Mouse (Mus musculus): ENCODE measurements around the gene Gm10491. TPM values are rescaled to one million over a fixed set of nuclear protein-coding genes. Genes with fewer than 3 reads are reported as not detected.

The Gm10491 gene
- polyA plus RNA-seq, 1 experiment from 2014 or later = not detected

GRCm38 (mm10) chrX:7878495-7878894 is 29.1 kb downstream of the Gm10491 start:
- peak overlapping the region; percentile 37 for H3K9ac ChIP-seq
- 0 out of 2 replicates have a peak, but pooled peaks cover 6% of the 10 kb centered on the region for H3K4me1 ChIP-seq
- no peaks in the 10 kb centered on the region for H3K9me3 ChIP-seq
- no peak overlapping the region for H3K27ac ChIP-seq
- no peaks in the 10 kb centered on the region for H3K27me3 ChIP-seq
- H3K4me2 ChIP-seq = peak overlapping the region; percentile 82
- H3K36me3 ChIP-seq = peaks cover 4% of the 10 kb centered on the region; the same call in 1 of the 2 replicates
- ATAC-seq (ENCODE audit: borderline replicate concordance, extremely low read depth, low FRiP score, low TSS enrichment) = peak; percentile 14; the same call in 1 of the 2 replicates
- 34% methylated on average over 21 of the region's 21 CpGs for WGBS
- peak overlapping the region; percentile 46 for H3K4me3 ChIP-seq

GRCm38 (mm10) chrX:7878007-7878419 is 29.6 kb downstream of the Gm10491 start, which contains the start of gene Pim2:
Gene Pim2, plus strand, starts transcription at chrX:7878262.
- 7% methylated on average over 34 of the region's 38 CpGs for WGBS
- Histone ChIP-seq H3K4me3 (peak within 1 kb of the TSS; percentile 46), H3K27me3 (no peaks in the 10 kb centered on the region), H3K36me3 (peaks cover 4% of the 10 kb centered on the region; the same call in 1 of the 2 replicates), H3K27ac (no peak within 1 kb of the TSS), H3K9ac (peak within 1 kb of the TSS; percentile 37), H3K4me2 (peak within 1 kb of the TSS; percentile 82), H3K9me3 (no peaks in the 10 kb centered on the region), H3K4me1 (0 out of 2 replicates have a peak, but pooled peaks cover 6% of the 10 kb centered on the region)
- peak; percentile 86 for ATAC-seq (ENCODE audit: borderline replicate concordance, extremely low read depth, low FRiP score, low TSS enrichment)

GRCm38 (mm10) chrX:7869826-7870225 is 37.8 kb downstream of the Gm10491 start:
- no peaks in the 10 kb centered on the region for H3K27me3 ChIP-seq
- no peak overlapping the region for H3K4me2 ChIP-seq
- H3K9ac ChIP-seq = no peak overlapping the region
- no peaks in the 10 kb centered on the region for H3K9me3 ChIP-seq
- no peak for ATAC-seq (ENCODE audit: borderline replicate concordance, extremely low read depth, low FRiP score, low TSS enrichment)
- no peak overlapping the region for H3K4me3 ChIP-seq
- 56% methylated on average over 3 of the region's 3 CpGs for WGBS
- no peak overlapping the region for H3K27ac ChIP-seq
- H3K36me3 ChIP-seq = peaks cover 18% of the 10 kb centered on the region; the same call in 1 of the 2 replicates
- H3K4me1 ChIP-seq = no peaks in the 10 kb centered on the region

- WGBS = 50% methylated on average over 2 of the region's 2 CpGs
- no peaks in the 10 kb centered on the region for H3K4me1 ChIP-seq
- no peak for ATAC-seq (ENCODE audit: borderline replicate concordance, extremely low read depth, low FRiP score, low TSS enrichment)
- H3K9me3 ChIP-seq = no peaks in the 10 kb centered on the region
- H3K9ac ChIP-seq = no peak overlapping the region
- H3K4me3 ChIP-seq = no peak overlapping the region
- peaks cover 14% of the 10 kb centered on the region; the same call in 1 of the 2 replicates for H3K36me3 ChIP-seq
- no peaks in the 10 kb centered on the region for H3K27me3 ChIP-seq
- no peak overlapping the region for H3K27ac ChIP-seq
- H3K4me2 ChIP-seq = no peak overlapping the region
Measured at GRCm38 (mm10) chrX:7868506-7868905, 39.1 kb downstream of the Gm10491 start.

- H3K4me2 ChIP-seq = no peak overlapping the region
- no peaks in the 10 kb centered on the region for H3K9me3 ChIP-seq
- 63% methylated on average over 1 of the region's 1 CpGs for WGBS
- H3K9ac ChIP-seq = no peak overlapping the region
- no peak overlapping the region for H3K4me3 ChIP-seq
- no peak overlapping the region for H3K27ac ChIP-seq
- no peaks in the 10 kb centered on the region for H3K27me3 ChIP-seq
- no peaks in the 10 kb centered on the region for H3K4me1 ChIP-seq
- H3K36me3 ChIP-seq = peaks cover 10% of the 10 kb centered on the region; the same call in 1 of the 2 replicates
- no peak for ATAC-seq (ENCODE audit: borderline replicate concordance, extremely low read depth, low FRiP score, low TSS enrichment)
Measured at GRCm38 (mm10) chrX:7867141-7867540, 40.5 kb downstream of the Gm10491 start.

GRCm38 (mm10) chrX:7865786-7866185 is 41.8 kb downstream of the Gm10491 start:
- Histone ChIP-seq H3K36me3 (no peaks in the 10 kb centered on the region), H3K4me2 (no peak overlapping the region), H3K9me3 (no peaks in the 10 kb centered on the region), H3K9ac (no peak overlapping the region), H3K4me3 (no peak overlapping the region), H3K27ac (no peak overlapping the region), H3K27me3 (no peaks in the 10 kb centered on the region), H3K4me1 (no peaks in the 10 kb centered on the region)
- no peak for ATAC-seq (ENCODE audit: borderline replicate concordance, extremely low read depth, low FRiP score, low TSS enrichment)
- WGBS = 54% methylated on average over 2 of the region's 2 CpGs

GRCm38 (mm10) chrX:7865343-7865742 is 42.3 kb downstream of the Gm10491 start:
- Histone ChIP-seq H3K27me3 (no peaks in the 10 kb centered on the region), H3K9ac (no peak overlapping the region), H3K36me3 (no peaks in the 10 kb centered on the region), H3K27ac (no peak overlapping the region), H3K4me1 (no peaks in the 10 kb centered on the region), H3K9me3 (no peaks in the 10 kb centered on the region), H3K4me3 (no peak overlapping the region), H3K4me2 (no peak overlapping the region)
- no peak for ATAC-seq (ENCODE audit: borderline replicate concordance, extremely low read depth, low FRiP score, low TSS enrichment)
- 51% methylated on average over 2 of the region's 2 CpGs for WGBS

GRCm38 (mm10) chrX:7864551-7864950 is 43.1 kb downstream of the Gm10491 start:
- Histone ChIP-seq H3K27me3 (no peaks in the 10 kb centered on the region), H3K9ac (no peak overlapping the region), H3K4me1 (no peaks in the 10 kb centered on the region), H3K4me3 (no peak overlapping the region), H3K9me3 (no peaks in the 10 kb centered on the region), H3K27ac (no peak overlapping the region), H3K36me3 (no peaks in the 10 kb centered on the region), H3K4me2 (no peak overlapping the region)
- ATAC-seq (ENCODE audit: borderline replicate concordance, extremely low read depth, low FRiP score, low TSS enrichment) = no peak
- WGBS = 74% methylated on average over 3 of the region's 3 CpGs

- Histone ChIP-seq H3K9me3 (no peaks in the 10 kb centered on the region), H3K4me1 (no peaks in the 10 kb centered on the region), H3K27ac (no peak overlapping the region), H3K4me3 (no peak overlapping the region), H3K27me3 (no peaks in the 10 kb centered on the region), H3K4me2 (no peak overlapping the region), H3K36me3 (no peaks in the 10 kb centered on the region), H3K9ac (no peak overlapping the region)
- 81% methylated on average over 1 of the region's 1 CpGs for WGBS
- ATAC-seq (ENCODE audit: borderline replicate concordance, extremely low read depth, low FRiP score, low TSS enrichment) = no peak
Measured at GRCm38 (mm10) chrX:7863181-7863580, 44.5 kb downstream of the Gm10491 start.

- H3K9me3 ChIP-seq = no peaks in the 10 kb centered on the region
- no peak for ATAC-seq (ENCODE audit: borderline replicate concordance, extremely low read depth, low FRiP score, low TSS enrichment)
- H3K4me2 ChIP-seq = no peak overlapping the region
- H3K4me3 ChIP-seq = no peak overlapping the region
- no peak overlapping the region for H3K27ac ChIP-seq
- WGBS = 90% methylated on average over 3 of the region's 3 CpGs
- H3K36me3 ChIP-seq = no peaks in the 10 kb centered on the region; the same call in 1 of the 2 replicates
- no peak overlapping the region for H3K9ac ChIP-seq
- H3K27me3 ChIP-seq = no peaks in the 10 kb centered on the region
- H3K4me1 ChIP-seq = no peaks in the 10 kb centered on the region
Measured at GRCm38 (mm10) chrX:7859191-7859753, 48.4 kb downstream of the Gm10491 start.
